Mouse (Mus musculus): ENCODE results near the gene Pxt1. TPM values are rescaled to one million over a fixed set of nuclear protein-coding genes. Genes with fewer than 3 reads are reported as not detected.

Gene Pxt1
- total RNA-seq, 2 experiments from 2014 or later, result not detected

GRCm38 (mm10) chr17:28948661-28949060 is 5.0 kb upstream of the Pxt1 start:
- intact Hi-C loops (cut with DNase I), result no loop called here
- no peak for DNase-seq

- DNase-seq, result no peak
- intact Hi-C loops (cut with DNase I), result no loop called here
Measured at GRCm38 (mm10) chr17:28947011-28947939, 3.6 kb upstream of the Pxt1 start.

GRCm38 (mm10) chr17:28944481-28944880 is 841 bp upstream of the Pxt1 start:
- no peak for DNase-seq
- intact Hi-C loops (cut with DNase I), result no loop called here

GRCm38 (mm10) chr17:28942101-28942500 is 1.5 kb downstream of the Pxt1 start:
- intact Hi-C loops (cut with DNase I), result no loop called here
- no peak for DNase-seq

- DNase-seq, result no peak
- intact Hi-C loops (cut with DNase I), result no loop called here
Measured at GRCm38 (mm10) chr17:28940776-28941555, 2.7 kb downstream of the Pxt1 start.

- DNase-seq, result peak; percentile 16 to 62
- intact Hi-C loops (cut with DNase I), result no loop called here
Measured at GRCm38 (mm10) chr17:28936622-28937345, 6.9 kb downstream of the Pxt1 start.

GRCm38 (mm10) chr17:28936133-28936532 is 7.5 kb downstream of the Pxt1 start:
- intact Hi-C loops (cut with DNase I), result no loop called here
- DNase-seq, result no peak

- no peak for DNase-seq
- intact Hi-C loops (cut with DNase I), result no loop called here
Measured at GRCm38 (mm10) chr17:28934120-28934916, 9.3 kb downstream of the Pxt1 start.

GRCm38 (mm10) chr17:28932274-28932673 is 11.4 kb downstream of the Pxt1 start:
- no peak for DNase-seq
- intact Hi-C loops (cut with DNase I), result no loop called here

GRCm38 (mm10) chr17:28931436-28932211 is 12.0 kb downstream of the Pxt1 start:
- no peak for DNase-seq
- intact Hi-C loops (cut with DNase I), result loop anchor here (2.0 kb wide), 1 partner anchor 19 kb away; the partner anchor contains the start of gene Kctd20

- intact Hi-C loops (cut with DNase I), result loop anchor here (2.0 kb wide), 1 partner anchor 20 kb away; the partner anchor contains the start of gene Kctd20
- peak; percentile 98 to 99 for DNase-seq
Measured at GRCm38 (mm10) chr17:28930392-28931074, 13.1 kb downstream of the Pxt1 start.

GRCm38 (mm10) chr17:28929369-28929768 is 14.3 kb downstream of the Pxt1 start:
- no peak for DNase-seq
- intact Hi-C loops (cut with DNase I), result no loop called here

- intact Hi-C loops (cut with DNase I), result no loop called here
- DNase-seq, result peak in 1 of 2 experiments; percentile 19
Measured at GRCm38 (mm10) chr17:28928004-28928403, 15.6 kb downstream of the Pxt1 start.

- intact Hi-C loops (cut with DNase I), result loop anchor here (1.0 to 2.0 kb wide), 5 partner anchors 22 to 236 kb away; partner anchors contain the start of genes Brpf3, Mapk14 and Slc26a8
- DNase-seq, result peak; percentile 40 to 72
Measured at GRCm38 (mm10) chr17:28926866-28927635, 16.6 kb downstream of the Pxt1 start.

- intact Hi-C loops (cut with DNase I), result loop anchor here (1.0 to 2.0 kb wide), 5 partner anchors 22 to 236 kb away; partner anchors contain the start of genes Brpf3, Mapk14 and Slc26a8
- DNase-seq, result peak; percentile 84 to 90
Measured at GRCm38 (mm10) chr17:28926380-28926779, 17.3 kb downstream of the Pxt1 start.

- DNase-seq, result no peak
Measured at GRCm38 (mm10) chr17:28924957-28925595, 18.6 kb downstream of the Pxt1 start.

GRCm38 (mm10) chr17:28922096-28922495 is 21.5 kb downstream of the Pxt1 start:
- DNase-seq, result no peak
- intact Hi-C loops (cut with DNase I), result no loop called here

More at GRCm38 (mm10) chr17:28924957-28925595, 18.6 kb downstream of the Pxt1 start:
- intact Hi-C loops (cut with DNase I), result no loop called here
